Mouse (Mus musculus): ENCODE results near the gene Fgf9.

GRCm38 (mm10) chr14:58124625-58125024, 54.3 kb downstream of the Fgf9 start:
- TF ChIP-seq POLR2A (IDR thresholded peaks at IDR 0.05; ENCODE audit: borderline replicate concordance, insufficient read depth, low read length) = no peak
- TF ChIP-seq CTCF (IDR thresholded peaks at IDR 0.05; ENCODE audit: borderline replicate concordance, insufficient read depth, low read depth, low read length) = no peak

Measured in cerebellum, adult 2 months (tissue).